Mouse (Mus musculus) lung, postnatal 10 days (tissue): ENCODE measurements at regions not wholly inside any gene's neighbourhood (a gene's known extent, or its start where the extent isn't known, plus 50 kb on each side); places are given as distances from the start of the nearest gene placed in this dataset.

ENCODE experiments used
- DNase-seq: peaks from one replicate; pipeline ENCODE4 v3.0.0; 2021

DNA sequence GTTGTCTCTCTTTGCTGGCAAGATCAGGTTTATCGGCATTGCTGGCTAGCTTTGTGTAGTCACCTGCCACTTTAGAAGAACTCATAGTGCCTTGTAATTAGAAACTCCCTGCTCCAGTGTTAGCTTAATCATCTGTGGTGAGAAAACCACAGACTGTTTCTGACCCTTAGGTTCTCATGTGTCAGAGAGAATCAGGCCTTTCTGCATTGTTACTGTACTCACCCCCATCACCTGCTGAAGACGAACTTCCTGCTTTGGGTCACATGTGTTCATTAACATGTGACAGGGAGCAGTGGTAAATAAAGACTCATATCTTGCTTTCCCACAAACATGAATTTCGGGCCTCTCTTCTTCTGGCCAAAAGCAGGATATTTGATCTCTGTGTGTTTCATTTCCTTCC is 102.6 kb downstream of the Cnga2 start:
- DNase-seq: no peak

DNA sequence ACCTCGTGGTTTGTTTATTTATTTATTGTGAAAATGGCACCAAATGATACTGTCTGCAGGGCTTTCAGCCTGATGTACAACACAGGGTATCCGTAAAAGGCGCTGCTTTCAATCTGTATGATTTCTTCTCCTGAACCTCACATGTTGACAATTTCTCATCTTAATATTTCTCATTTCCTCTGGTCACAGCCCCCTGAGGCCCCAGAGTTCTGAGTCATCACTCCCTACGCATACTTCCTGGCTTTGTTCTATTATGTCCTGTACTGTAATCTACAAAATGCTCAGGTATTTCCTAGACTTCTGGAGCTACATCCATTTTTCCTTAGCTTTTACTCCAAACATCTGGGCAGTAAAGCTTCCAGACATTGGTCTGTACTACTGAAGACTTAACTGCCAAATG is 103.0 kb downstream of the Cnga2 start:
- DNase-seq: peak; percentile 1

DNA sequence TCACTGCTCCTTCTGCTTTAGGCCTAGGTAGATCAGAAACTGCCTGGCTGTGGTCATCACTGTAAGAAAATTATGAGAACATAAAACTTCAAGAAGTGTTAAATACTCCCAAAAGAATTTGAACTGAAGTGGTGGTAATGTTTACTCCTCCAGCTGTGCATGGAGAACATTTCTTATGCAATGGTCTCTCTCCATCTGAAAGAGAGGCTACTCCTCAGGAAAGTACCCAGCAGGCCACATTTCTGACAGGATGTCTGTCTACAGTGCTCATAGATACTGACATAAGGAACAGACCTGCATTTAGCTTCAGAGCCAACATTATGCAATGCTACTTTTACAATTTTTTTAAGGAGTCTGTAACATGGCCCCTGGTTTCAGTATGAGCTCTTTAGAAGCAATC is 79.9 kb upstream of the Magea4 start:
- DNase-seq: no peak

DNA sequence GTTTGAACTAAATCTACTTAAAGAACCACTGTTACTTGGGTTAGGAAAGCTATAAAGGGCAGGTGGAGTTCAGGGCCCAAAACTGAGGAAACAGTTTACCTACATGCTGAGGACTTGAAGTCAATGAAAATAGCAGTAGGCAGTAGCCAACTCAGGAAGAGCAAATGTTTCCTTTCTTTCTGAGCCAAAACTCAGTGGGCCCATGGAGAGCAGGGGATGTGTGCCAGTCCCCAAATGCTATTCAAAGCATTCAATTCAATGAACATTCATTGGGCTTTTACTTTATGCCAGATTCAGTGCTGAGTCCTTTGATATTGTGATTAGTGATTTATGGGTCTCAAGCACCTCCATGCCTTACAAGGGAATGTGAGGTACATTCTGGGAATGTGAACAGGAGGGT is 52.7 kb upstream of the Magea4 start:
- no peak for DNase-seq
